Mouse (Mus musculus) cortical plate, adult 2 months (tissue): ENCODE data around the gene Marveld1. TPM values are rescaled to one million over a fixed set of nuclear protein-coding genes. Genes with fewer than 3 reads are reported as not detected.
A peak's percentile ranks its signal among the peaks of the same experiment; 100 is the strongest.

ENCODE experiments used
- H3K27ac ChIP-seq: fragments of 200-500 bp; 2 replicates; pipeline ENCODE4 v1.5.1; 2012; ENCODE audit warnings: low read length, control low read depth, inconsistent platforms; ENCODE audit not compliant: insufficient read depth
- H3K4me1 ChIP-seq: fragments of 200-500 bp; 2 replicates; pipeline ENCODE4 v1.6.1; 2011; ENCODE audit warnings: low read length; ENCODE audit not compliant: control insufficient read depth, insufficient read depth
- H3K4me3 ChIP-seq: fragments of 200-500 bp; 2 replicates; pipeline ENCODE4 v1.5.1; 2011; ENCODE audit warnings: mild to moderate bottlenecking, low read length, control low read depth; ENCODE audit not compliant: insufficient read depth
- CTCF ChIP-seq: fragments of 200-500 bp; IDR thresholded peaks from 2 replicates; pipeline ENCODE4 v1.5.1; 2011; ENCODE audit warnings: mild to moderate bottlenecking, control low read depth, low read length; ENCODE audit not compliant: insufficient read depth; ENCODE audit errors: extremely low read depth
- POLR2A ChIP-seq: fragments of 200-500 bp; IDR thresholded peaks from 2 replicates; pipeline ENCODE4 v1.6.1; 2011; ENCODE audit warnings: mild to moderate bottlenecking, low read length, control low read depth; ENCODE audit not compliant: insufficient read depth; ENCODE audit errors: extremely low read depth
- polyA plus RNA-seq: library from polyadenylated mRNA; depleted of rRNA; stranded (reverse); fragments of >200 nt; gene quantifications from 2 replicates; pipeline ENCODE4 v1.2.3, GENCODE M21; 2012; rRNA removed

Marveld1 gene
- polyA plus RNA-seq = 14.4 and 16.8 TPM in 2 replicates

DNA sequence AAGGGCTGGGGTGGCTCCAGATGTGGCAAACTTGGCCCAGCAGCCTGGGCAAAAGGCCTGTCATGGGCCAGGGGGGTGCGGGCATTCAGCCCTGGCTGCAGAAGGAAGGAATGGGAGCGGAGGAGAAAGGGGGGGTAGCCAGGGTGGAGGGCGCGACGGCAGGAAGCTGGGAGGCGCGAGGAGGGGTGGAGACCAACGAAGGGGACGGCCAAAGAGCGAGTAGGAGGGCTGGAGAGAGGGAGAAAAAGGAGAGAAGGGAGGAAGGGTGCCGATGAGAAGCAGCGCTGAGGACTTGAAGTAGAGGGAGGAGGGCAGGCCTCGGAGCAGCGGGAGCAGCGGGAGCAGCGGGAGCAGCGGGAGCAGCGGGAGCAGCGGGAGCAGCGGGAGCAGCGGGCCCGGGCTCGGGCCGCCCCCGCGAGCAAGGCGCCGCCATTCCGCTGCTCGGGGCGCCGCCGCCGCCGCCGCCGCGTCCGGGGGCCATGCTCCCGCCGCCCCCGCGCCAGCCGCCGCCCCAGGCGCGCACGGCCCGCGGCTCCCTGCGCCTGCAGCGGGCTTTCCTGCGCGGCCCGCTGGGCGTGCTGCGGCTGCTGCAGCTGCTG, at the start of gene Marveld1:
Gene Marveld1, plus strand, starts transcription at position 231 of the 599 bp plus-strand sequence.
- peak within 1 kb of the TSS; percentile 65 for H3K4me3 ChIP-seq

DNA sequence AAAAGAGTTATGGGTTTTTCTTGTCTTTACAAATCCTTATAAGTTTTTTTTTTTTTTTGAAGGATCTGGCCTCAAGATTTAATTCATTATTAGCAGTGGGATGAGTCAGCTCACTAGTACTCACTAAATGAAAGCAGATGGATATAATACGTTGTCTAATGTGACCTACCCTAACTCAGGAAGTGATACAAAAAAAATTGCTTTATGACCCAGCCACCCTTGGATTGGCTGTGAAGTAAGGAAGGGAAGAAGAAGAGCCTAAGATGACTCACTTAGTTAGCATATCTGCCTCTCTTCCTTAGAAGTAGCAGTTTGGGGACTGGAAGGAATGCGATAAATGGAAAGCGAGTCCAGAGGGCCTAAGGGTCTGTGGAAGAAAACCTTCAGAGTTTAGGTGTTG, 47.8 kb upstream of the Marveld1 start:
- TF ChIP-seq POLR2A = no peak
- TF ChIP-seq CTCF = no peak
- H3K27ac ChIP-seq = no peak overlapping the region
- H3K4me3 ChIP-seq = no peak overlapping the region
- H3K4me1 ChIP-seq = no peaks in the 10 kb centered on the region

More for the DNA sequence above, at the start of gene Marveld1:
- peak within 1 kb of the TSS; percentile 98 for H3K27ac ChIP-seq
- TF ChIP-seq POLR2A (peak; percentile 62; the same call in 1 of the 2 replicates), CTCF (no peak)
- peaks cover 2% of the 10 kb centered on the region; the same call in 1 of the 2 replicates for H3K4me1 ChIP-seq

DNA sequence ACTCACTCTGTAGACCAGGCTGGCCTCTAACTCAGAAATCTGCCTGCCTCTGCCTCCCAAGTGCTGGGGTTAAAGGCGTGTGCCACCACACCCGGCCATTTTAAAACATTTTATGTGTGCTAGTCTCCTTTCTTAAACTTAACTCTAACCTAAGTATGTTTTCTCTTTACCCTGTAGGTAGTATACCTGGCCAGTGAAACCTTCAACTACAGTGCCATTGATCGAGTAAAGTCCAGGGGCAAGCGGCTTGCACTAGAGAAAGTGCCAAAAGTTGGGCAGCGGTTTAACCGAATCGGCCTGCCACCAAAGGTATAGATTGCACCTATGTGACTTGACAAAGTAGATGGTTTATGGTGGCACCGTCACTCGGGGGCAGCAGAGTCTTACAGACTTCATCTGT, 42.5 kb upstream of the Marveld1 start:
- Histone ChIP-seq H3K4me3 (no peak overlapping the region), H3K27ac (no peak overlapping the region), H3K4me1 (no peaks in the 10 kb centered on the region; the same call in 1 of the 2 replicates)
- no peak for TF ChIP-seq CTCF
- no peak for TF ChIP-seq POLR2A

DNA sequence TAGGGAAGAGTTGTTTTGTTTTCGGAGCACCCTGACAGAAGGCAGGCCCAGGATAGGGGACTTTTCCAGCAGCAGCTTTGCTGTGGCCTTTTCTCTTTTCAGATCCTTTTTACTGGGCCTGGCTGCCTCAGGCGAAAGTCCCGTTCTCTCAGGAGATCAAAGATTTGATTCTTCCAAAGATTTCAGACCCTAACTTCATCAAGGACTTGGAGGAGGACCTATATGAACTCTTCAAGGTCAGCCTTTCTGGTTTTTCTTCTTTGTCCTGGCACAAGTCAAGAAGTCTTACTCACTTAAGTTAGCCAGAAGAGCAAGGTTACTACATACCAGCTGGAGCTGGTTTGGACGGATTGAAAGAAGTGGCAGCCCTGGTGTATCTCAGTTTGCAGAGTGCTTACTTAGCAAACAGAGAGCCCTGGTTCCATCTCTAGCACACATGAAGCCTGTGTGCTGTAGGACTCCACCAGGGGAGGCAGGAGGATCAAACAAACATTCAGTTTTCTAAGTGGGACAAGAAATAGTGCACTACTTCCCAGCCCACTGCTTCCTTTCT, 31.3 kb upstream of the Marveld1 start:
- Histone ChIP-seq H3K27ac (no peak overlapping the region), H3K4me3 (no peak overlapping the region), H3K4me1 (no peaks in the 10 kb centered on the region)
- TF ChIP-seq CTCF (no peak), POLR2A (no peak)

DNA sequence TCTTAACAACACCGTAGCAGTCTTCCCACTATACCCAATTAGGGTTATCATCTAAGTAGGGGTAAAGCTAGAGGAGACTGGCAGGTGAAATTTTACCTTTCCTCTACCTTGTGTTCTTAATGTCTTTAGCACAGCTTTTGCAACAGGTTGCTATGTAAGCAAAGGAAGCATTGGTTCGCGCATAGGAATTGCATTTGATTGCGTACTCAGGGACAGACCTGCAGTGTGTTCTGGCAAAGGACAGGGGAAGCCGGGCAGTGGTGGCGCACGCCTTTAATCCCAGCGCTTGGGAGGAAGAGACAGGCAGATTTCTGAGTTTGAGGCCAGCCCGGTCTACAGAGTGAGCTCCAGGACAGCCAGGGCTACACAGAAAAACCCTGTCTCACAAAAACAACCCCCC, 29.1 kb upstream of the Marveld1 start:
- no peaks in the 10 kb centered on the region for H3K4me1 ChIP-seq
- TF ChIP-seq CTCF = no peak
- no peak for TF ChIP-seq POLR2A
- no peak overlapping the region for H3K27ac ChIP-seq
- H3K4me3 ChIP-seq = no peak overlapping the region

DNA sequence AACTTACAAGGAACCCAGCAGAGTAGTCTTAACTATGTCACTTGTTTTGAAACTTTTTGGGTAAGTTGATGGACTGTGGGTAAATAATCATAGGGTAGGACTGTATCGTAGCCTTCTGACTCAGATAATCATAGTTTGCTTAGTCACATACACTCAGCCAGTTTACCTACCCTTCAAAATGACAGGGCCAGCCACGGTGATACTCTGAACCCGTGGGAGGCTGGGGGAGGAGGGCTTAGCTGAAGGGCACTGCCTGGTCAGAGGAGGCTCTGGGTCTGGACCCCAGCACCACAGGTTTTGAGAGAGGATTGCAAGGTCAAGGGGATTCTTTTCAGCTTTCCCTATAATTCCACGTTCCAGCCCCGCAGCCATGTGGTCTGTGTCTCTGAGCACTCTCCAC, 28.6 kb upstream of the Marveld1 start:
- Histone ChIP-seq H3K27ac (no peak overlapping the region), H3K4me1 (no peaks in the 10 kb centered on the region), H3K4me3 (no peak overlapping the region)
- no peak for TF ChIP-seq POLR2A
- TF ChIP-seq CTCF = no peak

DNA sequence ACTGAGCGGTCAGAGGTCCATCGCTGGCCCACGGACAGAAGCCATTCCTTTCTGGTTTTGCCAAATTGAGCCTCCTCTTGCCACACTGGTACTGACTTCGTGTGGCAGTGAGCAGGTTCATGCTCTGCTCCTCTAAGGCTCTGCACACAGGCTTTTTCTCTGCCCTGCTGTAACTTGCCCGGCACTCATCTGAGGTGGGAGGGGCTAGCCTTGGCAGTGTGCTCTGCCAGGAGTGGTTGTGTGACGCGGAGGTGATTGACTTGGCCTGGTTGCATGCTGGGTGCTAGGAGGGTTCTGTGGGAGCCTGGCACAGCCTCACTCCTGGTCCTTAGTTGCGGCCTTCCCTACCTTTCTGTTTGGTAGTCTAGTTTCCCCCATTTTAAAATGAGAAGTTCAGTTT, 26.7 kb upstream of the Marveld1 start:
- TF ChIP-seq POLR2A = no peak
- no peak for TF ChIP-seq CTCF
- Histone ChIP-seq H3K4me3 (no peak overlapping the region), H3K27ac (no peak overlapping the region), H3K4me1 (no peaks in the 10 kb centered on the region)

DNA sequence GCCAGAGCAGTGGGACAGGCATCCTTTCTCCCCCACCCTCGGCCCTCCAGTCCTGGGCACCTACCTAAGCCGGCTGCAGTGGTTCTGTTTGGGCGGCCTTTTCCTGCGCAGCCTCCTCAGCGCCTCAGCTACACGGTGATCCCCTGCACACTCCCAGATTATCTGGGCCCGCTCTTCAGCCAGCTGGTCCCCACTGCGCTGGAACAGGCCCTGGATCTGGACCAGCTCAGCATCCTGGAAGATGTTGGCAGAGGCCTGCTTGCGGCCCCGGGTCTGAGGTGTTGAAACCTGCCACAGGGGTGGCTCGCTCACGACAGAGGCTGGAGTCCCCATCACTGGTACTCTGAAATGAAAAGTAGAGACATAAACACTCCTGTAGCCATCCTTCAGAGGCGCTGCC, 22.5 kb upstream of the Marveld1 start:
- TF ChIP-seq POLR2A (no peak), CTCF (no peak)
- H3K27ac ChIP-seq = no peak overlapping the region
- no peak overlapping the region for H3K4me3 ChIP-seq
- H3K4me1 ChIP-seq = peaks cover 4% of the 10 kb centered on the region

DNA sequence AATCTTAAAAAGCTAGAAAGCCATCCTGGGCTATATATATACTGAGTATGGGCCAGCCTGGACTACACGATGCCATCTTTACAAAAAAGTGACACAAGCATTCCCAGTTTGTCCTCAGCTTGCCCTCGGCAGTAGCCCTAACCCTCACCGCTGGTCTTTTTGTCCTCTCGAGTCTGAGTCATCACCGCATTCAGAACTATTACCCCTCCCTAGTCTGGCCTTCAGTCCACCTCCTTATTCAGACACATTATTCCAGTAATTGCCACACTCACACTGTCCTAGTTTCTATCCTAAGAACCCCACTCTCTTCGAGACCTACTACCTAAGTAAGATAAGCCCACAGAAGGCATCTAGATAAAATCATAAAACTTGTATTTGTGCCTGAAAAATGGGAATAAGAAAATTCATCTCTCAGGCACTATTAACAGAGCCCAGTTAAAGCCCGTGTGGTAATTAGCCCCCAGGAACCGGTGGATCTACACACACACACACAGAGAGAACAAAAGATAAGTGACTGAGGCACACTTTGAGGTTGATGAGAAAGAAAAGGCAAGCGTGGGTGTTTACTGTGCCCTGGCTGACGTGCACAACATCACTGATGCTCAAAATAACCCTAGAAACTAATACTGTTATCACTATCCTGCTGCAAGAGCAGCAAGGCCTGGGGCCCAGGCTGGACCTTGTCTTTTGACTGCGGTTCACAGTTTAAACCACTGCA, 21.5 kb upstream of the Marveld1 start:
- peaks cover 4% of the 10 kb centered on the region for H3K4me1 ChIP-seq
- no peak overlapping the region for H3K27ac ChIP-seq
- H3K4me3 ChIP-seq = no peak overlapping the region
- TF ChIP-seq POLR2A (no peak), CTCF (no peak)

DNA sequence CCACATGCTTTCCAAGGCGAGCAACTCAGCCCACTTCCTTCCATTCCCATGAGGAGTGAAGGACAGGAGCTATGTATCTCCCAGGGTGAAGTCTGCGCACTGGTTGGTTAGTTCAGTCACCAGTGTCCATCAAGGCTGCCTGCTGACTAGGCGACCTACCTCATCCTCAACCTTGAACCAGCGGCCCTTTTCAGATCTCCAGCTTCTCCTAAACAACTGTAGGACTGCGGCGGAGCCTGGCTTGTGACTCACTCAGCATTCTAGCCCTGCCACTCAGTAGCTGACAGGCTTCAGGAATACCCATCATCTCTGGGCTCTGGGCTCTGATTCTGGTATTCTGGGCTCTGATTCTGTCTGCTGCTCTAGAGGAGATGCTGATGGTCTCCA, 21.0 kb upstream of the Marveld1 start:
- Histone ChIP-seq H3K4me3 (no peak overlapping the region), H3K27ac (no peak overlapping the region), H3K4me1 (peaks cover 4% of the 10 kb centered on the region)
- TF ChIP-seq POLR2A = no peak
- TF ChIP-seq CTCF = no peak
